Mouse (Mus musculus) T-cell, adult 66 days (primary cell): ENCODE results near the gene Zc3h6. TPM values are rescaled to one million over a fixed set of nuclear protein-coding genes. Genes with fewer than 3 reads are reported as not detected.

Experiments
- total RNA-seq, 2 experiments: library from RNA; stranded (reverse); gene quantifications; 3 replicates in 1 of 2; 4 replicates in 1 of 2; pipeline ENCODE4 v1.2.4; 2023

Gene Zc3h6
- 10 to 100 TPM; 10.5 to 15.7 TPM for total RNA-seq

GRCm38 (mm10) chr2:128966641-128967580 is at the start of gene Zc3h6:
TSS of gene Zc3h6 (plus strand) at chr2:128967402.

DNA sequence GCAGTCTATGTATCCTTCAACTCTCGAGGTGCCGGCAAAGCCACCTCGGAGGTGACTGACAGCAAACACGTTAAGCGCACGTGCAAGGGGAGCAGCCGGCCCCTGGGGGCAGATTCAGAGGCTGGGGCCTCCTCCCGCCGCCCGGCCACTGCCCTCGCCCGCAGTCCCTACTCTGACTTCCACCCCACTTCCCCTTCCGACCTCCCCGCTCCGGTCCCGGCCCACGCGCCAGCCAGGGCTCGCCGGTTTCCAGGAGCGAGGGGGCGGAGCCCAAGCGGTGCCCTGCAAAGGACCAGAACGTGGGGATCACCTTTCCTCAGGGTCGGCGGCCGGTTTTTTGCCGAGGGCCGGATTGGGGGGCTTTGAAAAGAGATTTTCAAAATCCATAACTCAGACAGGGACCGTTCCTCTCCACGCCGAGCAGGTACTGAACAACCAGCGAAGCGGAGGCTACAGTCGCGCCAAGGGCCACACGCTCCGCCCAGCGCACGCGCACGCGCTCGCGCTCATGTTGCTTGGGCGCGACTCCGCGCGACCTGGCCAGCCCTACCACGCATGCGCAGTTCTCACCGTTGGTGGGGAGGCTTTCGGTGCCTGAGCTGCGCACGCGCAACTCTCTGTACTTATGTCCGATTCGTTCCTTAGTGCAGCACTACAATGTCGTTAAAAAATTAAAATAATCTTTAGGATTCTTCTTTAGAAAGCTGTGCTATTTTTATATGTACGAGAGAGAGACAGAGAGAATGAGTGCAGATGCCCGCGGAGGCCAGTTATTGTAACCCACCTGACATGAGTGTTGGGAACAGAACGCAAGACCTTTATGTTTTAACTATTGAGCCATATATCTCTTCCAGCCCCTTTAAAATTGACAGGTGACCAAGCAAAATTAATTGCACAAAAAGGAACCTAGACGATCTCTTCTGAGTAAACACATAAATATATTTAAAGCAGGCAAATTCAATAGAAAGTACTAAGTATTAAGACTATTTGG is 23.4 kb upstream of the Zc3h6 start, which contains the start of gene Zc3h8:
Gene Zc3h8, minus strand, starts transcription at position 540 of the 991 bp plus-strand sequence.

GRCm38 (mm10) chr2:128967661-128968441 is 649 bp downstream of the Zc3h6 start, which contains the start of gene Gm10762:
TSS of gene Gm10762 (minus strand) at chr2:128967725.

DNA sequence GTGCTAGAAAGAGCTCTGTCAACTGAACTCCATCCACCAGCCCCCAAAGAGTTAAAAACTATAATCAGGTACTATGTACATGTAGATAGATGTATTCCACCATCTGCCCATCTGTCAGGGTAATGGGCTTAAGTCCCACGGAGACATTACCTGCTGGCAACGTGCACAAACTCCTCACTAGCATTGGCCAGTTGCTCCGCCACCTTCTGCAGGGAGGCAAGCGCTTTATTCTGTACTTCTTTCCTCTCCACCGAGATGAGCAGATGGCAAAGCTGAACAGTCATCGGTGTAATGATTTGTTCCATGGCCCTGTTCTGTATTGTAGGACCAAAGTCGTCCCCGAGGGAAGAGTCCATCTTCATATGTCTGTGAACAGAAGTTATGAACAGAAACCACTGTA is 80.6 kb downstream of the Zc3h6 start, which contains the start of gene Vinac1:
Gene Vinac1, minus strand, starts transcription at position 362 of the 400 bp plus-strand sequence.

DNA sequence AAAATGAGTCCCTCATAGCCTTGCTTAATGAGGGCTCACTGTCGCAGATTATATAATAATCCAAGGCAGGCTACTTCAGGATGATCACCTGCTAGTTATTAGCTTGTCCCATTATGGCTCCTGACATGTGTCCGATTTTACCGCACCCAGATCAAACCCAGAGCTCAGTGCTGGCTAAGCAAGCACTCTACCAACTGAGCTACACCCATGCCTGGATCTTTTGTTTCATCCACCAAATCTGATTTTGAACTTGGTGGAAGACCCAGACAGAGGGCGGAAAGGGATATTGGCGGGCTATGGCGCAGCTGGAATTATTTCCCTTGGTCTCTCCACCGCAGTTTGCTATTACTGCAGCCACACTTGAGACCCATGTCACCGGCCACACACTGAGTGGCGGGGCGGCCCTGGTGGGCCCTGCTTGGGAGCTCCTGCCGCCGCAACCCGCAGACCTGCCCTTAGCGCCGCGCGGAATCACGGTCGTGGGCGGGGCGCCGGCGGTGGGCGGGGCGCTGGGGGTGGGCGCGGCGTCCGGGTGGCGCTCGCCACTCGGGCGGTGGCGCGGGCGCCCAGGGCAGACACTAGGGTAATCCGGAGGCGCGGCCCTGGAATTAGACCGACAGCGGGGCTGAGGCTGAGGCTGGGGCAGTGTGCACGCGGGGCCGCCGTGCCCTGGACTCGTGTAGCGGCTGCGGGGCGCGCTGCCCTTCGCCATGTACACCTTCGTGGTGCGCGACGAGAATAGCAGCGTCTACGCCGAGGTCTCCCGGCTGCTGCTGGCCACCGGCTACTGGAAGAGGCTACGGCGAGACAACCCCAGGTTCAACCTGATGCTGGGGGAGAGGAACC is 98.5 kb downstream of the Zc3h6 start, which contains the start of gene Ttl:
Gene Ttl, plus strand, starts transcription at position 506 of the 846 bp plus-strand sequence.

Other genes with a start within 250 kb of the Zc3h6 start
- gene Tmem87b, start 149.3 kb upstream of the Zc3h6 start, total RNA-seq, result 10 to 100 TPM; 40.3 to 46.2 TPM
- not detected for gene Fbln7, start 104.4 kb upstream of the Zc3h6 start, total RNA-seq
- 1 to 10 TPM; 6.9 to 7.6 TPM for gene Zc3h8, start 23.3 kb upstream of the Zc3h6 start, total RNA-seq
- gene Gm10762, start 323 bp downstream of the Zc3h6 start, total RNA-seq, result 1 to 10 TPM; 3.3 to 5.8 TPM
- not detected for gene Vinac1, start 80.8 kb downstream of the Zc3h6 start, total RNA-seq
- 1 to 10 TPM; 8.4 to 8.6 TPM for gene Ttl, start 98.5 kb downstream of the Zc3h6 start, total RNA-seq
- gene Polr1b, start 133.6 kb downstream of the Zc3h6 start, total RNA-seq, result 10 to 100 TPM; 54.0 to 59.4 TPM
- 10 to 100 TPM; 13.8 to 16.9 TPM for gene Chchd5, start 162.3 kb downstream of the Zc3h6 start, total RNA-seq
- gene Slc20a1, start 231.4 kb downstream of the Zc3h6 start, total RNA-seq, result 100 to 1,000 TPM; 254 to 256 TPM